Mouse (Mus musculus) left cerebral cortex, postnatal 36 days (tissue): ENCODE measurements around the gene Zfp319. TPM values are rescaled to one million over a fixed set of nuclear protein-coding genes. Genes with fewer than 3 reads are reported as not detected.
A peak's percentile ranks its signal among the peaks of the same experiment; 100 is the strongest.

Source experiments
- DNase-seq, 2 experiments: peaks; one replicate each; pipeline ENCODE4 v3.0.0; 2021 to 2022; ENCODE audit warnings: low spot score in 2 of 2, mixed read lengths in 1 of 2
- intact Hi-C: fragments of 180-260 bp; cut with DNase I; formaldehyde crosslinking; loops from one replicate; pipeline ENCODE4 v1.15.1; 2025
- total RNA-seq, 2 experiments: library from RNA; stranded (reverse); gene quantifications; 2 replicates each; pipeline ENCODE4 v1.2.3; 2021

The Zfp319 gene
- total RNA-seq, 2 experiments from 2014 or later, result 15.6 to 16.3 TPM

DNA sequence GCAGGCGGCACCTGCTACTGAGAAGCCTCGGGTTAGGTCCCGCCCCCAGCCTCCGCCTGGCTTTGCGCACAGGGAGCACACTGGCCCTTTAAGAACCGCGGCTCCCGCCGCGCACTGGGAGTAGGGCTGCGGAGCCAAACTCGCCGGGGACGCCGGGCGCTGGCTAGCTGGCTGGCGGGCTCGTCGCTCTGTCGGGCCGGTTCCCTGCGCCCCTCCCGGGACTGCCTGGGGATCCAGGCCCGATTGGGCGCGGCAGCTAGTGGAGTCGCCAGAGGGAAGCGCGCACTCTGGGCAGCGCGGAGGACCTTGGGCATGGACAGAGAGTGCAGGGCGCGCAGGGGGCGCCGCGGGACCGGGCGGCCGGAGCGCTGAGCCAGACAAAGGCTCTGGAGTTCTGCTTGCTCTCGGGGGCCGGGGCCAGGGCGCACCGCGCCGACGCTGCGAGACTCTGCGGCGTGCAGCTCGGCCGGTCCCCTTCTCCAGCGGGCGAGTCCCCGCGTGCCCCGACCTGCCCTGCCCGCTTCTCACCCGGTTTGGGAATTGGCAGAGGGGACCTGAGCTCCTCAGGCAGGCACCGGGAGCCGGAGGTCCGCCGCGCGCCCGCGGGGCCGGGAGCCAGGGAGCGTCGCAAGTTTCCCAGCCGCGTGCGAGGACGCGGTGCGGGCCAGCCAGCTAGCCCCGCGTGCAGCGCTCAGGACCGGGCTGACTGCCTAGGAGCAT lies 20.6 kb upstream of the Zfp319 start, which contains the start of gene Mmp15:
Mmp15 (plus strand) TSS at position 118 of the 720 bp plus-strand sequence.
- intact Hi-C loops, result no loop called here
- DNase-seq, result peak; percentile 71 to 73

DNA sequence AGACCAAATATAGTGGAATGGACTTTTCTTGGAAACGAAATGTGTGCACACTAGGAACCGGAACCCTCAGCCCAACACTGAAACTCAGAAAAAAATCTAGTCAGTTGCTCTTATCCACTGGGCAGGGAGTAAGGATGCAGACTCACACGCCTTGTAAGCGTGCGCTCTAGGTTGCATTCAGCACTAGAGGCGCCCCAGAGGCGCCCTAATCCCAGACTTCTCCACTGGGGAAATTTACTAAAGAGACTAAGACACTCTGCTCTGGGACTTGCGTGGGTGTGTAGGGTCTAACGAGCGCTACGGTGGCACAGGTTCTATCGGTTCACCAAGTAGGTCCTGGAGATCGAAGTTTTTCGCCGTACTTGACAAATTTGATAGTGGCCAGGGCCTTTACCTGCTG lies 19.7 kb upstream of the Zfp319 start:
- no peak for DNase-seq
- intact Hi-C loops, result no loop called here

DNA sequence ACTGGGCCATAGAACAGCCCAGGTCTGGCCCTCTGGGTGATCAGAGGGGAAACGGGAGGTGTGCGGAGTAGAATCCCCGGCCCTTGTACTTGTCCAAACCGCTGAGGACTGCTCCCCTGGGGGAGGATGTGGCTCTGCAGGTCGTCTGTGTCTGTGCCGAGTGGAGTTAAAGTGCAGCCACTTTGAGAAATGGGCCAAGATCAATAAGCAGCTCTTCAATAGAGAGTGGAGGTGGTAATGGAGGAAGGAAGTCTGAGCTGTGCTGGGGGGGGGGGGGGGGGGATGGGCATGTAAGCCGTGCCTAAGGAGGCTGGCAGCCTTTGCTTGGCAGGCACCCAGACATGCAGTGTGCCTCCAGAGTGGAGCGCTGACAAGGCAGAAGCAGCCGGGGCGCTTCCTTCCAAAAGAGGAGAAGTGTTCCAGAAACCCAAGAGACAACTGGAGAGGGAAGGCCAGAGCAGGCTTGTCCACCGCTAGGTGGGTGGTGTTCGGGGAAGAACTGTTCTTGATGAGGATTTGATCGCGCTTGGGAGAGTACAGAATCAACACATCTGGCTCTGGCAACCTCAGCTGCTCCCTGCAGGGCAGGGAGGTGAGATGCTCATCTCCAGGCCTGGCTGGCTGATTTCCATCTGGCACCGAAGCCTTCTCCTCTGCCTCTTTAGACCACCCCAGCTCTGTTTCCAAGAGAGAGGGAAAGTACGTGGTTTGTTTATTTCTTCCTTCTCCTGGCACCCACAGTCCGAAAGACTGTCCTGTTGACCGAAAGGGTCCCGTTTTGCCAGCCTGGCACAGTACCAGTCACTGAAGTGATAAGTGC lies 17.3 kb upstream of the Zfp319 start:
- intact Hi-C loops, result loop anchor here (5.0 to 10.0 kb wide), 2 partner anchors 188 to 356 kb away; no protein-coding TSS in a partner anchor
- DNase-seq, result peak; percentile 75 to 80

DNA sequence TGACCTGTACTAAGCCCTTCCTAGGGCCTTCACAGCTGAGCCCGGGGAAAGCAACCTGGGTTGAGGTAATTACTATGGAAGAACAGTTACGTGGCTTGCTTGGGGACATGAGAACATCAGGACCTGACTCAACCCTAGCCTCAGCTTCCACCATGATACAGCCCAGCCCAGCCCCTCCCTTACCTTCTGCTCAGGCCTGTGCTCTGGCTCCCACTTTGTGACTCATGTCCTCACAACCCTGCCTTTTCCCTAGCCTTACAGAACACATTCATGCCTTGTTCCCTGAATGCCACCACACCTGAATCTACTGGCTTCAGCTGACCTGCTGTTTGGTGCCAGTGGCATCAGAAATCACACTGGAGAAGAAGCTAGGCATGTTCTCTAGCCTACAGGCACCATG lies 16.6 kb upstream of the Zfp319 start:
- DNase-seq, result no peak
- intact Hi-C loops, result loop anchor here (5.0 to 10.0 kb wide), 2 partner anchors 189 to 356 kb away; no protein-coding TSS in a partner anchor

GRCm38 (mm10) chr8:95346643-95347545 lies 15.1 kb upstream of the Zfp319 start:
- DNase-seq, result peak; percentile 60 to 78
- intact Hi-C loops, result loop anchor here (2.0 to 10.0 kb wide), 3 partner anchors 88 to 358 kb away; partner anchors contain the start of gene Cfap20

DNA sequence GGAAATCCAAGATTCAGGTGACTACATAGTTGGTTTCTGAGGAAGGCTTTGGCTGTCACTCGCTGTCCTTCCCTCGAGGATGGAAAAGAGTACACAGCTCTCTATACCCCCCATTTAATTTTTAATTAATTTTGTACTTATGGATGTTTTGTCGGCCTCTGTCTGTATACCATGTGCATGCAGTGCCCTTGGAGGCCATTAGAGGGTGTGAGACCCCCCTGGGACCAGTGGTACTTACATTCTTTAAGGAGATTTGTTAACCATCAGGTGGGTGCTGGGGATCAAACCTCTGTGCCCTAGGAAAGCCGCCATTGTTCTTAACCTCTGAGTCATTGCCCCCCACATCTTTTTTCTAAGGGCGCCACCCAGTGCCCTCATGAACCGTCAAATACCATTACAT lies 12.9 kb upstream of the Zfp319 start:
- DNase-seq, result no peak
- intact Hi-C loops, result loop anchor here (5.0 to 10.0 kb wide), 2 partner anchors 193 to 360 kb away; no protein-coding TSS in a partner anchor

DNA sequence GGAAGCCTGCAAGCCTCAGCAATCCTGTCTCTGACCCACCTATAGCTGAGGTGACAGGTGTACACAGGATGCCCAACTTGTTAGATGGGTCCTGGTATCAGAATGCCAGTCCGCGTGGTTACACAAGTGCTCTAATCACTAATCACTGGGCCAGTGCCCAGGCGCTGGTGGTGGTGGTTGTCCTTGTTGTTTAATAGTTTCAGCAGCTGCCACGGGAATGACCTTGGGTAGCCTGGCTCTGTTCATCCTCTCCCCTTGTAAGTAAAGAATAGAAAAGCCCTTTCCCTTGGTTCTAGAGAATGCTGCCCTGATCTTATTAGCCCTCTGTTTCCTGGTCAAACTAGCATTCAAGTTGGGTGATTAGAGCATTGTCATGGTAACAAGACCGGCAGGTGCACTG lies 10.0 kb upstream of the Zfp319 start:
- no peak for DNase-seq
- intact Hi-C loops, result loop anchor here (10.0 kb wide), 1 partner anchor 363 kb away; no protein-coding TSS in a partner anchor

DNA sequence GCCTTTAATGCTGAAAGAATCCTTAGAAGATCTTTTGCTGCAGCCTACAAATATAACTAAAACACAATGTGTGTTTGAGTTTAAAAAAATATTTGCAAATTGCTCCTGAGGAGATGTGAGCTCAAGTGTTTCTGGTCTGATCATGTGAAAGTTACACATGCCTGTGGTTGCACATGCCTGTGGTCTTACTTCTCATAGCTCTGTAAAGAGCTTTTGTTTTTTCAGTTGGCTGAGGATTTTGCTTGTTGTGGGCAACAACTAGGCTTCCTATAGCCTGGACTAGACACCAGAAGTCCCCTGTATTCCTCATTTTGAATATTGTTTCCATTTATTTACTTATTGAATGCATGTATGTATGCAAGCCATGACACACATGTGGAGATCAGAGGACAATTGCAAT lies 4.6 kb upstream of the Zfp319 start:
- intact Hi-C loops, result no loop called here
- no peak for DNase-seq

GRCm38 (mm10) chr8:95335706-95336105 lies 4.0 kb upstream of the Zfp319 start:
- no peak for DNase-seq
- intact Hi-C loops, result no loop called here

DNA sequence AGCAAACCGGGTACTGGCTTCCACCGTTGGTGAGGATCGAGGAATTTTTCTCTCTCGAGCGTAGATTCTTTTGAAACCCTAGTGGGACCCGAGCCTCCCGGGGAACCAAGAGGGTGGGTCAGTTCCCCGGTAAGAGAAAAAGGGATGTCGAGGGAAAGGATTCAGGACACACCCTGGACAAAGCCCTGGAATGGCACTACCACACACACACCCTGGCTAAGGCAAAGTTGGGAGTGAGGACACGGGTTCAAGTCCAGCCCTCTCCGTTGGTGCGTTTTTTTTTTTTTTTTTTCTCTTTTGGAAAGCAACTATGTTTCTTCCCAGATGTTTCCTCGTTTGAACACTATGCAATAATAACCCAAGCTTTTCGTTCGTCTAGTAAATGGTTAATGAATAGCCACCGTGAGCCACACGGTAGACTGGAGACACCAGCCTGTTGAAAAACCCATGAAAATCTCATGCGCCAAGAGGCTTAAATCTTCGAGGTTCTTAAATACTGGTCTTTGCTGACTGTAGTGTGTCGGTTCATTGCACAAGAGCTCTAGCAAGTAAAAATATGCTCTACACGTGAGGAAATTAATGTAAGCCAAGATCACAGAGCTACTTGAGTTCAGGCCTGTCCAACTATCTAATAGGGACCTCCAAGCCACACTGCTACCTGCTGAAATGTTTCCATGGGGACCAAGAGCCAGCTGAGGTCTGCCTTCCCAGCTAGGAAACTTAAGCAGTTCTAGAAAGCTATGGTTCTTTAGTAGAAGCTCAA lies 868 bp upstream of the Zfp319 start:
- intact Hi-C loops, result no loop called here
- no peak for DNase-seq

- no peak for DNase-seq
- intact Hi-C loops, result loop anchor here (1.0 to 2.0 kb wide), 2 partner anchors 76 to 95 kb away; no protein-coding TSS in a partner anchor
Measured at GRCm38 (mm10) chr8:95331156-95331719, 512 bp downstream of the Zfp319 start.

DNA sequence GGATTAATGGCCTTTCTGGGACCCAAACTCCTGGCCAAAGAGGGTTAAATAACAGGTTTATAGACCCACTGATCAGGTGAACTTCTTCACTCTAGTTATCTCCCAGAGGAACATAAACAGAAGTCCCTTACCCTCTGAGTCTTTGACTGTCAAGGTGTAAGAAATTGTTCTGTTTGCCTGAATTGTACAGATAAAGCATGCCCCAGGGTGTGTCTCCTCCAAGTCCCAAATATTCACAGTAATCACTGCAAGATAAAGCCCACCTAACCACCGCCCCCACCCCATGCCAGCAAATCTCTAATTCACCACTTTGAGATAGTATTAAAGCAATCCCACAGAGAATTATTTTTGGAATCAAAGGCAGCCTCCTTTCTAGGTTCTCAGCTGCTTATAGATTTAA lies 1.4 kb downstream of the Zfp319 start:
- intact Hi-C loops, result loop anchor here (2.0 kb wide), 1 partner anchor 76 kb away; no protein-coding TSS in a partner anchor
- no peak for DNase-seq

DNA sequence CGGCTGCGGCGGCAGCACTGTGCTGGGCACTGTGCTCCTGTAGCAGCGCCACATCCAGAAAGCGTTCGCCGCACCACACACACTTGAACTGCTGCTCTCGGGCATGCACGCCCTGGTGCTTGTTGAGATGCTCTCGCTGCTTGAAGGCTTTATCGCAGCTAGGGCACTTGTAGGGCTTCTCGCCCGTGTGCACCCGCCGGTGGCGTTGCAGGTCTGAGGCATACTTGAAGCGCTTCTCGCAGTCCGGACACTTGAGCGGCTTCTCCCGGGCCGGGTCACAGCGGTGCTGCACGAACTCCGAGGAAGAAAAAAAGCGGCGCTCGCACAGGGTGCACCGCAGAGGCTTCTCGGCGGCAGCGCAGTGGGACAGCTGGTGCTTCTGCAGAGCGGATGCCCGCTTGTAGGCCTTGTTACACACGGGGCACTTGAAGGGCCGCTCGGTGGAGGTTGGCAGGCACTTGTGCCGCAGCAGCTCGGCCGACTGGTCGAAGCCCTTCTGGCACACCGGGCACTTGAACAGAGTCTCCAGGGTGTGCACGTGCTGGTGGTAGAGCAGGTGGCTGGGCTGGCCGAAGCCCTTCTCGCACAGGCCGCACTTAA lies 3.8 kb downstream of the Zfp319 start:
- DNase-seq, result no peak
- intact Hi-C loops, result loop anchor here (10.0 kb wide), 1 partner anchor 223 kb away; no protein-coding TSS in a partner anchor

DNA sequence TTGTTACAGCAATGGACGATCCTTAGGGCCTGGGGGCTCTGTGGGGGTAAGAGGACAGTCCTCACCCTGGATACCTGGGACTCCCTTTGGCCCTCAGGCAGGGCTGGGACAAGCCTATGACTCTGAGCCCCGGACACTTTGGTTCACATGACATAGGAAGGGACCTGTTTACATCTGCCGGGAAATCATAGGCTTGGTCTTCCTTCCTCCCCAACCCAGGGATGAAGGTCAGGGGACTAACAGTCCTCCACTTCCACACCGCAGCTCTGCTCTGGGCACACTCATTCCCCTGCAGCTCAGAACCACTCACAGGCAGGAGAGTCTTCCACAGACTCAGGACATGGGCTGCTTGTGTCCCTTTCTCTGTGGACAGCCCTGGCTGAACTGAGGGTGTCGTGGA lies 4.9 kb downstream of the Zfp319 start:
- no peak for DNase-seq
- intact Hi-C loops, result loop anchor here (10.0 kb wide), 1 partner anchor 222 kb away; no protein-coding TSS in a partner anchor

- intact Hi-C loops, result loop anchor here (10.0 kb wide), 1 partner anchor 220 kb away; no protein-coding TSS in a partner anchor
- no peak for DNase-seq
Measured at GRCm38 (mm10) chr8:95324646-95325045, 7.1 kb downstream of the Zfp319 start.

- no peak for DNase-seq
- intact Hi-C loops, result loop anchor here (10.0 kb wide), 1 partner anchor 218 kb away; no protein-coding TSS in a partner anchor
Measured at GRCm38 (mm10) chr8:95323201-95323600, 8.5 kb downstream of the Zfp319 start.
